Mouse (Mus musculus): ENCODE measurements around the gene Tmem238. TPM values are rescaled to one million over a fixed set of nuclear protein-coding genes. Genes with fewer than 3 reads are reported as not detected.
"Not testable (repeated sequence)": the region's sequence is repeated elsewhere in the genome, so short reads cannot be mapped to it uniquely, and the experiment has no call there.

Tmem238 gene
- polyA plus RNA-seq, 1 experiment from 2014 or later: 32.8 TPM

- H3K4me1 ChIP-seq (ENCODE audit: control insufficient read depth, insufficient read depth, low read length): peaks cover 7% of the 10 kb centered on the region; the same call in 1 of the 2 replicates
- no peaks in the 10 kb centered on the region for H3K9me3 ChIP-seq (ENCODE audit: control insufficient read depth, low read length)
- no peak overlapping the region for H3K4me3 ChIP-seq (ENCODE audit: low read length)
- no peaks in the 10 kb centered on the region for H3K36me3 ChIP-seq (ENCODE audit: control insufficient read depth, insufficient read depth, low read length)
- no peaks in the 10 kb centered on the region for H3K27me3 ChIP-seq (replicated peaks; ENCODE audit: control insufficient read depth, insufficient read depth, low read length)
- no peak overlapping the region for H3K4me2 ChIP-seq (ENCODE audit: low read depth, low read length)
- no peak overlapping the region for H3K9ac ChIP-seq (ENCODE audit: low read depth, low read length)
- no peak overlapping the region for H3K27ac ChIP-seq (ENCODE audit: low read length)
- ATAC-seq: no peak
Observed at GRCm38 (mm10) chr7:4816559-4816958, 27.1 kb upstream of the Tmem238 start.

GRCm38 (mm10) chr7:4813105-4813791, 23.8 kb upstream of the Tmem238 start:
- Histone ChIP-seq H3K27ac (ENCODE audit: low read length) (peak overlapping the region; percentile 88), H3K4me2 (ENCODE audit: low read depth, low read length) (peak overlapping the region; percentile 57), H3K4me3 (ENCODE audit: low read length) (peak overlapping the region; percentile 94), H3K4me1 (ENCODE audit: control insufficient read depth, insufficient read depth, low read length) (peaks cover 26% of the 10 kb centered on the region), H3K36me3 (ENCODE audit: control insufficient read depth, insufficient read depth, low read length) (peaks cover 6% of the 10 kb centered on the region), H3K27me3 (replicated peaks; ENCODE audit: control insufficient read depth, insufficient read depth, low read length) (no peaks in the 10 kb centered on the region), H3K9ac (ENCODE audit: low read depth, low read length) (peak overlapping the region; percentile 64), H3K9me3 (ENCODE audit: control insufficient read depth, low read length) (no peaks in the 10 kb centered on the region)
- 25% methylated on average over 8 of the region's 8 CpGs for WGBS
- ATAC-seq: no peak

- peak within 1 kb of the TSS; percentile 66 for H3K4me2 ChIP-seq (ENCODE audit: low read depth, low read length)
- peak; percentile 99 for ATAC-seq
- H3K4me1 ChIP-seq (ENCODE audit: control insufficient read depth, insufficient read depth, low read length): peaks cover 23% of the 10 kb centered on the region
- H3K9ac ChIP-seq (ENCODE audit: low read depth, low read length): peak within 1 kb of the TSS; percentile 99
- H3K27ac ChIP-seq (ENCODE audit: low read length): peak within 1 kb of the TSS; percentile 98
- WGBS: under 1% methylated on average over 62 of the region's 62 CpGs
- H3K27me3 ChIP-seq (replicated peaks; ENCODE audit: control insufficient read depth, insufficient read depth, low read length): no peaks in the 10 kb centered on the region
- H3K9me3 ChIP-seq (ENCODE audit: control insufficient read depth, low read length): no peaks in the 10 kb centered on the region
- peaks cover 9% of the 10 kb centered on the region for H3K36me3 ChIP-seq (ENCODE audit: control insufficient read depth, insufficient read depth, low read length)
- H3K4me3 ChIP-seq (ENCODE audit: low read length): peak within 1 kb of the TSS; percentile 94
Observed at GRCm38 (mm10) chr7:4812303-4813104, 23.0 kb upstream of the Tmem238 start, which contains the start of gene Ube2s. Ube2s (minus strand) TSS chr7:4812590.

GRCm38 (mm10) chr7:4811842-4812302, 22.4 kb upstream of the Tmem238 start:
- Histone ChIP-seq H3K4me1 (ENCODE audit: control insufficient read depth, insufficient read depth, low read length) (peaks cover 23% of the 10 kb centered on the region), H3K27me3 (replicated peaks; ENCODE audit: control insufficient read depth, insufficient read depth, low read length) (no peaks in the 10 kb centered on the region), H3K27ac (ENCODE audit: low read length) (peak overlapping the region; percentile 98), H3K36me3 (ENCODE audit: control insufficient read depth, insufficient read depth, low read length) (peaks cover 16% of the 10 kb centered on the region), H3K4me2 (ENCODE audit: low read depth, low read length) (peak overlapping the region; percentile 66), H3K9ac (ENCODE audit: low read depth, low read length) (peak overlapping the region; percentile 99), H3K4me3 (ENCODE audit: low read length) (peak overlapping the region; percentile 94), H3K9me3 (ENCODE audit: control insufficient read depth, low read length) (no peaks in the 10 kb centered on the region)
- peak; percentile 34 for ATAC-seq
- WGBS: 1% methylated on average over 26 of the region's 36 CpGs

GRCm38 (mm10) chr7:4811131-4811530, 21.7 kb upstream of the Tmem238 start:
- H3K27me3 ChIP-seq (replicated peaks; ENCODE audit: control insufficient read depth, insufficient read depth, low read length); H3K9me3 ChIP-seq (ENCODE audit: control insufficient read depth, low read length); ATAC-seq: not testable (repeated sequence)
- H3K4me3 ChIP-seq (ENCODE audit: low read length): peak overlapping the region; percentile 94
- peak overlapping the region; percentile 98; the same call in 1 of the 2 replicates for H3K27ac ChIP-seq (ENCODE audit: low read length)
- H3K9ac ChIP-seq (ENCODE audit: low read depth, low read length): peak overlapping the region; percentile 99
- H3K4me2 ChIP-seq (ENCODE audit: low read depth, low read length): peak overlapping the region; percentile 66
- H3K36me3 ChIP-seq (ENCODE audit: control insufficient read depth, insufficient read depth, low read length): peaks cover 20% of the 10 kb centered on the region
- 33% methylated on average over 10 of the region's 10 CpGs for WGBS
- H3K4me1 ChIP-seq (ENCODE audit: control insufficient read depth, insufficient read depth, low read length): peaks cover 23% of the 10 kb centered on the region

GRCm38 (mm10) chr7:4806716-4807115, 17.3 kb upstream of the Tmem238 start:
- 86% methylated on average over 7 of the region's 7 CpGs for WGBS
- peaks cover 20% of the 10 kb centered on the region for H3K4me1 ChIP-seq (ENCODE audit: control insufficient read depth, insufficient read depth, low read length)
- no peaks in the 10 kb centered on the region for H3K27me3 ChIP-seq (replicated peaks; ENCODE audit: control insufficient read depth, insufficient read depth, low read length)
- H3K9me3 ChIP-seq (ENCODE audit: control insufficient read depth, low read length): no peaks in the 10 kb centered on the region
- no peak overlapping the region for H3K27ac ChIP-seq (ENCODE audit: low read length)
- no peak overlapping the region for H3K4me2 ChIP-seq (ENCODE audit: low read depth, low read length)
- H3K9ac ChIP-seq (ENCODE audit: low read depth, low read length): no peak overlapping the region
- H3K4me3 ChIP-seq (ENCODE audit: low read length): no peak overlapping the region
- H3K36me3 ChIP-seq (ENCODE audit: control insufficient read depth, insufficient read depth, low read length): peaks cover 23% of the 10 kb centered on the region
- ATAC-seq: peak; percentile 26; the same call in 1 of the 2 replicates

- H3K4me1 ChIP-seq (ENCODE audit: control insufficient read depth, insufficient read depth, low read length): no peaks in the 10 kb centered on the region
- H3K27me3 ChIP-seq (replicated peaks; ENCODE audit: control insufficient read depth, insufficient read depth, low read length): no peaks in the 10 kb centered on the region
- no peaks in the 10 kb centered on the region for H3K9me3 ChIP-seq (ENCODE audit: control insufficient read depth, low read length)
- no peak overlapping the region for H3K9ac ChIP-seq (ENCODE audit: low read depth, low read length)
- H3K4me3 ChIP-seq (ENCODE audit: low read length): no peak overlapping the region
- no peak for ATAC-seq
- H3K27ac ChIP-seq (ENCODE audit: low read length): no peak overlapping the region
- no peak overlapping the region for H3K4me2 ChIP-seq (ENCODE audit: low read depth, low read length)
- H3K36me3 ChIP-seq (ENCODE audit: control insufficient read depth, insufficient read depth, low read length): peaks cover 11% of the 10 kb centered on the region; the same call in 1 of the 2 replicates
Observed at GRCm38 (mm10) chr7:4802247-4802646, 12.8 kb upstream of the Tmem238 start.

GRCm38 (mm10) chr7:4795767-4796433, 6.4 kb upstream of the Tmem238 start:
- Histone ChIP-seq H3K4me1 (ENCODE audit: control insufficient read depth, insufficient read depth, low read length) (peaks cover 17% of the 10 kb centered on the region), H3K27ac (ENCODE audit: low read length) (no peak overlapping the region; the same call in 1 of the 2 replicates), H3K9me3 (ENCODE audit: control insufficient read depth, low read length) (no peaks in the 10 kb centered on the region), H3K9ac (ENCODE audit: low read depth, low read length) (no peak overlapping the region), H3K4me2 (ENCODE audit: low read depth, low read length) (no peak overlapping the region), H3K36me3 (ENCODE audit: control insufficient read depth, insufficient read depth, low read length) (peaks cover 19% of the 10 kb centered on the region), H3K27me3 (replicated peaks; ENCODE audit: control insufficient read depth, insufficient read depth, low read length) (no peaks in the 10 kb centered on the region), H3K4me3 (ENCODE audit: low read length) (no peak overlapping the region)
- 0 out of 2 replicates have a peak, but pooled peaks have one; percentile 2 for ATAC-seq
- 70% methylated on average over 7 of the region's 7 CpGs for WGBS

Data from intestine, embryonic 16.5 days (tissue).